Mouse (Mus musculus) CH12.LX (cell line): ENCODE measurements around the gene Tmem56. TPM values are rescaled to one million over a fixed set of nuclear protein-coding genes. Genes with fewer than 3 reads are reported as not detected.

Experiments
- DNase-seq: peaks from one replicate; pipeline ENCODE4 v3.0.0-alpha.2; 2013; ENCODE audit errors: extremely low read depth
- H3K27ac ChIP-seq: 2 replicates; pipeline ENCODE4 v1.5.1; 2012; ENCODE audit warnings: low read depth, mild to moderate bottlenecking, control low read depth, moderate library complexity; ENCODE audit not compliant: insufficient read depth
- H3K27me3 ChIP-seq: replicated peaks from 2 replicates; pipeline ENCODE3; 2012; ENCODE audit warnings: inconsistent platforms
- H3K36me3 ChIP-seq, 2 experiments: replicated peaks in 1 of 2; 2 replicates each; pipeline versions ENCODE3 to v1.6.1; 2012; ENCODE audit warnings: inconsistent platforms in 1 of 2, low read length in 1 of 2, mild to moderate bottlenecking in 1 of 2, mixed read lengths in 1 of 2, moderate library complexity in 1 of 2; ENCODE audit not compliant: control insufficient read depth in 1 of 2, insufficient read depth in 1 of 2
- H3K4me1 ChIP-seq, 2 experiments: 2 replicates each; pipeline ENCODE4 v1.6.1; 2012; ENCODE audit warnings: inconsistent platforms in 1 of 2, moderate library complexity in 1 of 2; ENCODE audit not compliant: insufficient read depth in 2 of 2, control insufficient read depth in 1 of 2
- H3K4me2 ChIP-seq: 2 replicates; pipeline ENCODE4 v1.6.1; 2012; ENCODE audit warnings: low read depth, mild to moderate bottlenecking, control low read depth; ENCODE audit not compliant: poor library complexity, insufficient read depth, severe bottlenecking
- H3K4me3 ChIP-seq, 3 experiments: fragments of 150-350 bp in 1 of 3; sonication (generic) in 1 of 3; replicated peaks in 1 of 3; 2 replicates each; pipeline versions ENCODE3 to v1.5.1; 2011 to 2012; ENCODE audit warnings: low read depth in 2 of 3, low read length in 2 of 3, mild to moderate bottlenecking in 2 of 3, moderate library complexity in 2 of 3, control low read depth in 1 of 3, improper control_type of control experiment in 1 of 3, inconsistent platforms in 1 of 3, mixed read lengths in 1 of 3; ENCODE audit not compliant: poor library complexity in 1 of 3
- H3K79me2 ChIP-seq: replicated peaks from 2 replicates; pipeline ENCODE4 v1.6.1; 2012; ENCODE audit warnings: mild to moderate bottlenecking, moderate library complexity; ENCODE audit not compliant: control insufficient read depth, poor library complexity, insufficient read depth, severe bottlenecking; ENCODE audit errors: extremely low read depth
- H3K9ac ChIP-seq: 2 replicates; pipeline ENCODE4 v1.6.1; 2012; ENCODE audit warnings: low read depth, mild to moderate bottlenecking, control low read depth, moderate library complexity; ENCODE audit not compliant: insufficient read depth
- H3K9me3 ChIP-seq: replicated peaks from 2 replicates; pipeline ENCODE3; 2012; ENCODE audit warnings: low read length, inconsistent platforms, mixed read lengths
- CTCF ChIP-seq, 2 experiments: IDR thresholded peaks in 1 of 2; conservative IDR thresholded peaks in 1 of 2; 2 replicates each; pipeline ENCODE4 v1.5.1; 2011 to 2012; ENCODE audit warnings: low read depth in 2 of 2, low read length in 2 of 2, improper control_type of control experiment in 1 of 2, inconsistent platforms in 1 of 2, mild to moderate bottlenecking in 1 of 2, moderate library complexity in 1 of 2
- ETS1 ChIP-seq: conservative IDR thresholded peaks from 2 replicates; pipeline ENCODE4 v1.6.1; 2012; ENCODE audit warnings: low read depth, mild to moderate bottlenecking, inconsistent platforms, low read length, improper control_type of control experiment, moderate library complexity
- GABPA ChIP-seq: IDR thresholded peaks from 2 replicates; pipeline ENCODE4 v1.6.1; 2012; ENCODE audit warnings: low read depth, low read length, improper control_type of control experiment, inconsistent platforms; ENCODE audit not compliant: insufficient replicate concordance
- MEF2A ChIP-seq: IDR thresholded peaks from 2 replicates; pipeline ENCODE4 v1.6.1; 2014; ENCODE audit warnings: low read depth, mild to moderate bottlenecking, inconsistent platforms, low read length, improper control_type of control experiment, borderline replicate concordance
- MXI1 ChIP-seq: IDR thresholded peaks from 2 replicates; pipeline ENCODE4 v1.6.1; 2011; ENCODE audit warnings: mild to moderate bottlenecking, low read depth, low read length, improper control_type of control experiment
- NELFE ChIP-seq: IDR thresholded peaks from 2 replicates; pipeline ENCODE4 v1.6.1; 2011; ENCODE audit warnings: low read depth, low read length, improper control_type of control experiment
- POLR2A ChIP-seq: IDR thresholded peaks from 2 replicates; pipeline ENCODE4 v1.6.1; 2011; ENCODE audit warnings: low read depth, mild to moderate bottlenecking, improper control_type of control experiment, low read length
- ZC3H11A ChIP-seq: IDR thresholded peaks from 2 replicates; pipeline ENCODE4 v1.6.1; 2012; ENCODE audit warnings: low read depth, mild to moderate bottlenecking, inconsistent platforms, low read length, improper control_type of control experiment
- ZKSCAN1 ChIP-seq: IDR thresholded peaks from 2 replicates; pipeline ENCODE4 v1.6.1; 2012; ENCODE audit warnings: low read depth, inconsistent platforms, low read length, improper control_type of control experiment, borderline replicate concordance
- ZMIZ1 ChIP-seq: IDR thresholded peaks from 2 replicates; pipeline ENCODE4 v1.6.1; 2012; ENCODE audit warnings: low read depth, mild to moderate bottlenecking, inconsistent platforms, low read length, improper control_type of control experiment
- dilution Hi-C: fragments of 300-500 bp; cut with MboI; formaldehyde crosslinking; loops from 2 replicates; pipeline ENCODE4 v1.14.3; 2020; ENCODE audit warnings: low sequenced_read_pairs; ENCODE audit not compliant: extremely low pct_unique_long_range_greater_than_20kb, extremely low pct_ligation_motif_present
- in situ Hi-C: fragments of 300-500 bp; cut with MboI; formaldehyde crosslinking; loops from 3 replicates; pipeline ENCODE4 v1.14.3; 2019; ENCODE audit warnings: low sequenced_read_pairs, low pct_ligation_motif_present, low pct_unique_long_range_greater_than_20kb, mixed read lengths
- polyA plus RNA-seq: library from polyadenylated mRNA; unstranded; fragments of >175 nt; gene quantifications from 2 replicates; pipeline ENCODE4 v1.2.1, GENCODE M21; 2012; ENCODE audit warnings: low read depth; ENCODE audit not compliant: insufficient read length
- total RNA-seq, 2 experiments: library from RNA; depleted of rRNA; stranded (reverse); fragments of 300-350 nt in 1 of 2; fragments of >200 nt in 1 of 2; gene quantifications; 2 replicates each; pipeline ENCODE4 v1.2.3; 2012 to 2014

Gene Tmem56
- total and polyA plus RNA-seq, 3 experiments: not detected

DNA sequence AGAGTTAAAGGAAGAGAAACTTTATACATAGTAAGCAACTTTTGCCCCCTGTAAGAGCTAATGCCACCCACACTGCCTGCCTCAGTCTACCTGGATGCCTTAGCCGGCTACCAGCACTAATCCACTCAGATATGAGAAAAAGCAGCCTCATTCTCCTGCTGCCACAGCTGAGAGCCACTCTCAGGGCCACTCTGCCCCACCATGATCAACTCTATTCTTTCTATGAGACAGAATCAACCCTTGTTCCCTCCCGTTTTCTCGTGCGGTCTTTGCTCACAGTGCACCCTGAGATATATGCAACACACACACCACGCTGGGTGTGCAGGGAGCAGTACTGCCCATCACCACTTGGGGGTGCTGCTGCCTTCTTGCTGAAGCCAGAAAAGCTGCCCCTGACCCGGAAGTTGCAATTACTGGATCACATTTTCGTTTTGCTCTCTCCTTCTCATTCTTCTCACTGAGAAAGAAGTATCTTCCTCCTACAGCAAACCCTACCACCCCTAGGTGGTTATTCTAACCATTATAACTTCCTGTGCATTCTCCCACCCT, 119.6 kb downstream of the Tmem56 start (continued):
- TF ChIP-seq CTCF (conservative IDR thresholded peaks at IDR 0.05 in 1 of 2, IDR thresholded peaks at IDR 0.05 in 1 of 2; ENCODE audit: low read depth in 2 of 2, low read length in 2 of 2) (peak; percentile 80 to 94), MXI1 (no peak), POLR2A (no peak), ZC3H11A (no peak), ETS1 (no peak), GABPA (no peak), NELFE (no peak)

DNA sequence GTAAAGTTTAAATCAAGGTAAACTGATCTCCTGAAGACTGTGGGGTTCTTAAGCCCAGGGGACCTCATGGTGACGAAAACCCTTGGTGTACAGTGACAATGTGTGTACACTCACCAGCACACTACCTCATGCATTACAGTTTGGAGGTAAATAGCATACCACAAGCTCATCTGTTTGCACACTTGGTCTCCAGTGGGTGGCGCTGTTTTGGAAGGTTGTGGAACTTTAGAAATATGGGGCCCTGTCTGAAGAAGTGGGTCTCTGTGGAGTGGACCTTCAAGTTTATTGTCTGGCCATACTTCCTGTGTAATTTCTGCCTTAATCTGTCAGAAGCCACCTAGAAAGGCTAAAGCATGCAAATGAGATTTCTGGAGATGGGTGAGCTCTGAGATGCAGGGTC, 121.2 kb downstream of the Tmem56 start:
- H3K9ac ChIP-seq: no peak overlapping the region
- in situ Hi-C loops: loop anchor here (25.0 kb wide), 1 partner anchor 576 kb away; no protein-coding TSS in a partner anchor
- H3K36me3 ChIP-seq: peaks cover 0 to 13% of the 10 kb centered on the region in 2 experiments
- H3K27ac ChIP-seq: no peak overlapping the region
- H3K27me3 ChIP-seq: no peaks in the 10 kb centered on the region
- H3K4me3 ChIP-seq: no peak overlapping the region
- dilution Hi-C loops: no loop called here
- no peak overlapping the region for H3K4me2 ChIP-seq
- H3K9me3 ChIP-seq: peaks cover 4% of the 10 kb centered on the region
- H3K4me1 ChIP-seq: peaks cover 3 to 36% of the 10 kb centered on the region in 2 experiments; a peak in 3 of 4 replicates
- DNase-seq: peak; percentile 56
- TF ChIP-seq MEF2A (no peak), CTCF (conservative IDR thresholded peaks at IDR 0.05 in 1 of 2, IDR thresholded peaks at IDR 0.05 in 1 of 2; ENCODE audit: low read depth in 2 of 2, low read length in 2 of 2) (peak; percentile 40 to 51; a peak in 3 of 4 replicates), ZKSCAN1 (no peak)
- H3K79me2 ChIP-seq: no peaks in the 10 kb centered on the region

DNA sequence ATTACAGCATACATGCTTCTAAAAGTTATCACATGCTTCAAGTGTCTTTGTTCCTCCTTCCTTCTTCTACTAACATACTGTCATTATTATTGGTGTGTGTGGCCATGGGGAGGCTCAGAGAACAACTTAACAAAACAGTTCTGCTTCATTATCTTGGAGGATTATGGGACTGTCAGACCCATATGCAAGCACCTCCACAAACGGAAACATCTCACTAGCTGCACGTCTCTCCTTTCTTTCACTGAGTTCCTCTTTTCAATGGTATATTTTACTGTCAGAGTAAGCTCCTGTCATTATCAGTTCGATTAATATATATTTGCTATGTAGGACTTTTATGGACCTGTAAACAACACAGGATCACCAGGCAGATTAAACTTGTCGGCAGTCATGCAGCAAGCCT, 122.5 kb downstream of the Tmem56 start:
- Histone ChIP-seq H3K27ac (no peak overlapping the region), H3K4me1 (peaks cover 3 to 36% of the 10 kb centered on the region in 2 experiments; a peak in 3 of 4 replicates), H3K4me2 (no peak overlapping the region), H3K9ac (no peak overlapping the region), H3K4me3 (no peak overlapping the region), H3K36me3 (peaks cover 0 to 5% of the 10 kb centered on the region in 2 experiments), H3K27me3 (no peaks in the 10 kb centered on the region), H3K79me2 (no peaks in the 10 kb centered on the region), H3K9me3 (no peaks in the 10 kb centered on the region)
- in situ Hi-C loops: loop anchor here (25.0 kb wide), 1 partner anchor 577 kb away; no protein-coding TSS in a partner anchor
- DNase-seq: no peak
- TF ChIP-seq CTCF (conservative IDR thresholded peaks at IDR 0.05 in 1 of 2, IDR thresholded peaks at IDR 0.05 in 1 of 2; ENCODE audit: low read depth in 2 of 2, low read length in 2 of 2): no peak
- TF ChIP-seq ZMIZ1: no peak
- dilution Hi-C loops: no loop called here
